Mouse (Mus musculus): ENCODE data around the gene Usp3. TPM values are rescaled to one million over a fixed set of nuclear protein-coding genes. Genes with fewer than 3 reads are reported as not detected.

Usp3 gene
- polyA plus RNA-seq, 1 experiment from 2014 or later: 106 TPM

- no peak overlapping the region for H3K4me2 ChIP-seq (ENCODE audit: low read depth, low read length)
- WGBS: no CpG with 5 or more reads among the region's 1 CpGs
- no peaks in the 10 kb centered on the region for H3K36me3 ChIP-seq (replicated peaks; ENCODE audit: control insufficient read depth, insufficient read depth, low read depth, low read length)
- no peaks in the 10 kb centered on the region for H3K27me3 ChIP-seq (ENCODE audit: control insufficient read depth, insufficient read depth, low read length)
- no peak overlapping the region for H3K4me3 ChIP-seq (ENCODE audit: low read depth, low read length)
- H3K27ac ChIP-seq (replicated peaks; ENCODE audit: low read depth, low read length): no peak overlapping the region
- ATAC-seq (replicated peaks; ENCODE audit: insufficient number of reproducible peaks, low FRiP score, low TSS enrichment, low read depth) (no peak), DNase-seq (ENCODE audit: low spot score) (no peak)
- H3K4me1 ChIP-seq (ENCODE audit: control insufficient read depth, insufficient read depth, low read length): no peaks in the 10 kb centered on the region; the same call in 1 of the 2 replicates
- H3K9me3 ChIP-seq (replicated peaks; ENCODE audit: control insufficient read depth, low read length): no peaks in the 10 kb centered on the region
- H3K9ac ChIP-seq (replicated peaks; ENCODE audit: low read length): no peak overlapping the region
These were observed 30.7 kb upstream of the Usp3 start for GRCm38 (mm10) chr9:66623627-66624026.

GRCm38 (mm10) chr9:66620581-66620981, 27.6 kb upstream of the Usp3 start:
- 17% methylated on average over 6 of the region's 6 CpGs for WGBS
- DNase-seq (ENCODE audit: low spot score): peak; percentile 71
- H3K9ac ChIP-seq (replicated peaks; ENCODE audit: low read length): no peak overlapping the region
- H3K27ac ChIP-seq (replicated peaks; ENCODE audit: low read depth, low read length): no peak overlapping the region; the same call in 1 of the 2 replicates
- H3K27me3 ChIP-seq (ENCODE audit: control insufficient read depth, insufficient read depth, low read length): no peaks in the 10 kb centered on the region
- H3K36me3 ChIP-seq (replicated peaks; ENCODE audit: control insufficient read depth, insufficient read depth, low read depth, low read length): no peaks in the 10 kb centered on the region
- H3K9me3 ChIP-seq (replicated peaks; ENCODE audit: control insufficient read depth, low read length): no peaks in the 10 kb centered on the region
- H3K4me3 ChIP-seq (ENCODE audit: low read depth, low read length): no peak overlapping the region
- no peak overlapping the region for H3K4me2 ChIP-seq (ENCODE audit: low read depth, low read length)
- H3K4me1 ChIP-seq (ENCODE audit: control insufficient read depth, insufficient read depth, low read length): no peaks in the 10 kb centered on the region; the same call in 1 of the 2 replicates
- 0 out of 2 replicates have a peak, but pooled peaks have one; percentile 34 for ATAC-seq (replicated peaks; ENCODE audit: insufficient number of reproducible peaks, low FRiP score, low TSS enrichment, low read depth)

- 83% methylated on average over 1 of the region's 1 CpGs for WGBS
These were observed 27.1 kb upstream of the Usp3 start for GRCm38 (mm10) chr9:66620055-66620454.

GRCm38 (mm10) chr9:66617812-66618211, 24.9 kb upstream of the Usp3 start:
- ATAC-seq (replicated peaks; ENCODE audit: insufficient number of reproducible peaks, low FRiP score, low TSS enrichment, low read depth) (no peak), DNase-seq (ENCODE audit: low spot score) (no peak)
- H3K4me2 ChIP-seq (ENCODE audit: low read depth, low read length): no peak overlapping the region
- no peaks in the 10 kb centered on the region for H3K9me3 ChIP-seq (replicated peaks; ENCODE audit: control insufficient read depth, low read length)
- H3K27ac ChIP-seq (replicated peaks; ENCODE audit: low read depth, low read length): no peak overlapping the region
- no peak overlapping the region for H3K4me3 ChIP-seq (ENCODE audit: low read depth, low read length)
- H3K27me3 ChIP-seq (ENCODE audit: control insufficient read depth, insufficient read depth, low read length): no peaks in the 10 kb centered on the region
- H3K4me1 ChIP-seq (ENCODE audit: control insufficient read depth, insufficient read depth, low read length): no peaks in the 10 kb centered on the region; the same call in 1 of the 2 replicates
- H3K36me3 ChIP-seq (replicated peaks; ENCODE audit: control insufficient read depth, insufficient read depth, low read depth, low read length): no peaks in the 10 kb centered on the region
- H3K9ac ChIP-seq (replicated peaks; ENCODE audit: low read length): no peak overlapping the region
- 100% methylated on average over 2 of the region's 2 CpGs for WGBS

More at GRCm38 (mm10) chr9:66620055-66620454, 27.1 kb upstream of the Usp3 start:
- ATAC-seq (replicated peaks; ENCODE audit: insufficient number of reproducible peaks, low FRiP score, low TSS enrichment, low read depth) (no peak), DNase-seq (ENCODE audit: low spot score) (no peak)
- no peaks in the 10 kb centered on the region for H3K27me3 ChIP-seq (ENCODE audit: control insufficient read depth, insufficient read depth, low read length)
- no peaks in the 10 kb centered on the region for H3K9me3 ChIP-seq (replicated peaks; ENCODE audit: control insufficient read depth, low read length)
- no peaks in the 10 kb centered on the region; the same call in 1 of the 2 replicates for H3K4me1 ChIP-seq (ENCODE audit: control insufficient read depth, insufficient read depth, low read length)
- H3K36me3 ChIP-seq (replicated peaks; ENCODE audit: control insufficient read depth, insufficient read depth, low read depth, low read length): no peaks in the 10 kb centered on the region
- no peak overlapping the region for H3K4me3 ChIP-seq (ENCODE audit: low read depth, low read length)
- H3K9ac ChIP-seq (replicated peaks; ENCODE audit: low read length): no peak overlapping the region
- H3K4me2 ChIP-seq (ENCODE audit: low read depth, low read length): no peak overlapping the region
- H3K27ac ChIP-seq (replicated peaks; ENCODE audit: low read depth, low read length): no peak overlapping the region

- Histone ChIP-seq H3K4me1 (ENCODE audit: control insufficient read depth, insufficient read depth, low read length) (no peaks in the 10 kb centered on the region; the same call in 1 of the 2 replicates), H3K4me2 (ENCODE audit: low read depth, low read length) (no peak overlapping the region), H3K9ac (replicated peaks; ENCODE audit: low read length) (no peak overlapping the region), H3K27ac (replicated peaks; ENCODE audit: low read depth, low read length) (no peak overlapping the region), H3K27me3 (ENCODE audit: control insufficient read depth, insufficient read depth, low read length) (no peaks in the 10 kb centered on the region), H3K9me3 (replicated peaks; ENCODE audit: control insufficient read depth, low read length) (no peaks in the 10 kb centered on the region), H3K4me3 (ENCODE audit: low read depth, low read length) (no peak overlapping the region), H3K36me3 (replicated peaks; ENCODE audit: control insufficient read depth, insufficient read depth, low read depth, low read length) (no peaks in the 10 kb centered on the region)
- DNase-seq (ENCODE audit: low spot score) (no peak), ATAC-seq (replicated peaks; ENCODE audit: insufficient number of reproducible peaks, low FRiP score, low TSS enrichment, low read depth) (no peak)
- WGBS: 63% methylated on average over 4 of the region's 4 CpGs
These were observed 23.9 kb upstream of the Usp3 start for GRCm38 (mm10) chr9:66616858-66617257.

GRCm38 (mm10) chr9:66615141-66615540, 22.2 kb upstream of the Usp3 start:
- no peak overlapping the region for H3K9ac ChIP-seq (replicated peaks; ENCODE audit: low read length)
- no peaks in the 10 kb centered on the region for H3K9me3 ChIP-seq (replicated peaks; ENCODE audit: control insufficient read depth, low read length)
- no peak overlapping the region for H3K4me2 ChIP-seq (ENCODE audit: low read depth, low read length)
- H3K36me3 ChIP-seq (replicated peaks; ENCODE audit: control insufficient read depth, insufficient read depth, low read depth, low read length): no peaks in the 10 kb centered on the region
- no peak overlapping the region for H3K27ac ChIP-seq (replicated peaks; ENCODE audit: low read depth, low read length)
- DNase-seq (ENCODE audit: low spot score) (no peak), ATAC-seq (replicated peaks; ENCODE audit: insufficient number of reproducible peaks, low FRiP score, low TSS enrichment, low read depth) (no peak)
- H3K4me1 ChIP-seq (ENCODE audit: control insufficient read depth, insufficient read depth, low read length): no peaks in the 10 kb centered on the region
- no peaks in the 10 kb centered on the region for H3K27me3 ChIP-seq (ENCODE audit: control insufficient read depth, insufficient read depth, low read length)
- 70% methylated on average over 9 of the region's 9 CpGs for WGBS
- H3K4me3 ChIP-seq (ENCODE audit: low read depth, low read length): no peak overlapping the region

- Histone ChIP-seq H3K4me3 (ENCODE audit: low read depth, low read length) (no peak overlapping the region), H3K27me3 (ENCODE audit: control insufficient read depth, insufficient read depth, low read length) (no peaks in the 10 kb centered on the region), H3K4me1 (ENCODE audit: control insufficient read depth, insufficient read depth, low read length) (no peaks in the 10 kb centered on the region), H3K27ac (replicated peaks; ENCODE audit: low read depth, low read length) (no peak overlapping the region), H3K4me2 (ENCODE audit: low read depth, low read length) (no peak overlapping the region), H3K9ac (replicated peaks; ENCODE audit: low read length) (no peak overlapping the region), H3K36me3 (replicated peaks; ENCODE audit: control insufficient read depth, insufficient read depth, low read depth, low read length) (no peaks in the 10 kb centered on the region), H3K9me3 (replicated peaks; ENCODE audit: control insufficient read depth, low read length) (no peaks in the 10 kb centered on the region)
- DNase-seq (ENCODE audit: low spot score) (no peak), ATAC-seq (replicated peaks; ENCODE audit: insufficient number of reproducible peaks, low FRiP score, low TSS enrichment, low read depth) (no peak)
- WGBS: 81% methylated on average over 7 of the region's 7 CpGs
These were observed 21.6 kb upstream of the Usp3 start for GRCm38 (mm10) chr9:66614547-66614946.

- Histone ChIP-seq H3K36me3 (replicated peaks; ENCODE audit: control insufficient read depth, insufficient read depth, low read depth, low read length) (no peaks in the 10 kb centered on the region), H3K9ac (replicated peaks; ENCODE audit: low read length) (no peak overlapping the region), H3K27ac (replicated peaks; ENCODE audit: low read depth, low read length) (no peak overlapping the region), H3K27me3 (ENCODE audit: control insufficient read depth, insufficient read depth, low read length) (no peaks in the 10 kb centered on the region), H3K4me3 (ENCODE audit: low read depth, low read length) (no peak overlapping the region), H3K9me3 (replicated peaks; ENCODE audit: control insufficient read depth, low read length) (no peaks in the 10 kb centered on the region), H3K4me2 (ENCODE audit: low read depth, low read length) (no peak overlapping the region), H3K4me1 (ENCODE audit: control insufficient read depth, insufficient read depth, low read length) (no peaks in the 10 kb centered on the region)
- ATAC-seq (replicated peaks; ENCODE audit: insufficient number of reproducible peaks, low FRiP score, low TSS enrichment, low read depth): no peak
- DNase-seq (ENCODE audit: low spot score): no peak
- 91% methylated on average over 7 of the region's 7 CpGs for WGBS
These were observed 20.7 kb upstream of the Usp3 start for GRCm38 (mm10) chr9:66613667-66614066.

All from embryonic facial prominence, embryonic 11.5 days (tissue).